Mouse (Mus musculus) cerebellum, adult 8-10 months (tissue): ENCODE measurements around the gene Ppil4.
"Not testable (repeated sequence)": the region's sequence is repeated elsewhere in the genome, so short reads cannot be mapped to it uniquely, and the experiment has no call there.

Experiments used
- DNase-seq: peaks from one replicate; pipeline ENCODE4 v3.0.0; 2022

Ppil4 gene

GRCm38 (mm10) chr10:7792751-7793385, at the start of gene Ppil4, which contains the start of gene Ginm1:
Gene Ppil4 (plus strand): TSS chr10:7792891.
Gene Ginm1 (minus strand): TSS chr10:7792824.
- DNase-seq, result peak; percentile 87

GRCm38 (mm10) chr10:7745528-7745927, 47.2 kb upstream of the Ppil4 start:
- DNase-seq, result not testable (repeated sequence)

GRCm38 (mm10) chr10:7748752-7749151, 43.9 kb upstream of the Ppil4 start:
- DNase-seq, result no peak

- no peak for DNase-seq
Measured at GRCm38 (mm10) chr10:7757544-7757943, 35.1 kb upstream of the Ppil4 start.

DNA sequence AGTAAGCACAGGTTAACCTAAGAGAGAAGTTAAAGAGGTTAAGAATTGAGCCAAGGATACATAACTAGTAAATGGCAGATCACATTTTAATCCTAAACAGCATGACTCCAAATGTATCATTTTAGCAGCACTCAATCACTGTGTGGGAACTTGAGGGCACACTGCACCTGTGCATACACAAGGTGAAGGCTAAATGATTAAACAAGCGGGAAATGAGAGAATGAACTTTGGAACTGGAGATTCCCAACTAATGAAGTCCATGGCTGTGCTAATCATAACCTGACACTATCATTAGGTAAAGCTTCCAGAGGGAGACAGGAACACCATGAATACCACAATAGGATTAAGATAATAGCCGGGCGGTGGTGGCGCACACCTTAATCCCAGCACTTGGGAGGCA, 20.3 kb upstream of the Ppil4 start:
- DNase-seq, result no peak

GRCm38 (mm10) chr10:7772769-7773168, 19.9 kb upstream of the Ppil4 start:
- DNase-seq, result no peak

GRCm38 (mm10) chr10:7775421-7775820, 17.3 kb upstream of the Ppil4 start:
- no peak for DNase-seq

DNA sequence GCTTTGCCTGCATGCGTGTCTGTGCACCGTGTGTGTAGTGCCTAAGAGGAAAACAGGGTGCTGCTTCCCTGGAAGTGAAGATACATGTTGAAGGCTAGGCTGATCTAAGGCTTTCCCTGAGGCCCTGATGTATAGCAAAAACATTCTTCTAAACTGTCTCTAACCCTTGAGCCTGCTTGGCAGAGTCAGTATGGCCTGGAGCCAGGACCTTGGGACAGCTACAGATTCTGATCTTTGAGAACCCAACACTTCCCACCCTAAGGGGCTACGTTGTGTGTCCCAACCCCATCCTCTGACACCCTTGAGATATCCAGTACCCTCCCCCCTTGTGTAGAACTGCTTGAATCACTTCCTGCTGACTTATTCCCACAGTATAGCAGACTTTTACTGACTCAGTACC, 14.3 kb upstream of the Ppil4 start:
- no peak for DNase-seq

DNA sequence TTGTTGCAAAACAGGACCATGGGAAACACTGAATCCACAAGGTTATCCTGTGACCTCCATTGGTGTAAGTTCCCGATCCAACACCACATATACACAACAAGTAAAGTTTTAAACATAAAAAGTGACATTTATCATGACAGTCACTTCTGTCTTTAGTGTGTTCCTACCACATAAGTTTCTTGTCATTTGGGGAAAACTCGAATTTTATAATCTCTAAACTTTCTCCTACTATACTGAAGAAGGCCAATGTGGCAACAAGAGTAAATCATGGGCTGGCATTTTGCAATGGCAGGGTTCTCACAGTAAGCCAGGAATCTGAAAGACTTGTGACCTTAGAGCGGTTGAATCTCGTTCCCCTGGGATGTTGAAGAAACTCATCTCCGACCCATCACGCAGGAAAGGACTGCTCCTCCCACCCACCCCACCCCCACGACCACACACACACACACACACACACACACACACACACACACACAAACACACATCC, 12.9 kb upstream of the Ppil4 start:
- DNase-seq, result no peak

DNA sequence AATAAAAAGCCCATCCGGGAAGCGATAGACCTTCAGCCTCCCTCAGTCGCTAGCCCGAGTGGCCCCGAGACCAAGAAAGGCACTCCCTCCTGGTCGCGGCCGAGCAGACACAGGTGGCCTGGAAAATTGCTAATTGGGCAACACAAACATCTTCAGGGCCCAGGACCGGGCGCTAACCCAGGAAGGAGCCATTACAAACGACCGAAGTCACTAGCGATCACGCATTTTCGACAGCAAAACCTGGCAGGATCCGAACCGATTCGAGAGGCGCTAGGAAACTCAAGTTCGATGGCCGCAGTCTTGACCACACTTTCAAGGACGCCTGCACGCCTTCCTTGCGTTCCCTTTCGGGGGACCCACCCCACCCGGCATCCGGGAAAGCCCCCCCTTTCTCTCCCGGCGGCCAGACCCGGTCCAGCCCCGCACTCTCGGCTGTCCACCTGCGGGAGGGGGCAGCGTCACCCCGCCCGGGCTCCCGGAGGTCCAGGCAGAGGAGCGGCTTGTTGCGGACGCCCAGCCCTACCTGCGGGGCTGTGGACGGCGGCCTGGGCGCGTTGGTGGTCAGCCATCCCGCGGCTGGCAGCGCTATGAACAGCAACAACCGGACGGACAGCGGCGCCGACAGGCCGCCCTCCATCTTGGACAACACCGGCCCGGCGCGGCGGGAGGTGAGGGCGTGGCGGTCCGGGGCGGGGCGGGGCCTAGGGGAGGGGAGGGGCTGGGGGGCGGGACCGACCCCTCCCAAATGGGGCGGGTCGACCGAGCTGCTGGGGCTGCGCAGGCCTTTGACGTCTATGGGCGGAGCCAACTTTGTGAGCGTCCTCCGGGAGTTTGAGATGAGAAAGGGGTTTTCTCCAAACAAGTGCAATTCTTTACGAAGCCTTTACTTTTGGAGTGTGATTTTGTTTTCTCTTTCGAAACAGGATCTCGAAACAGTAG, 12.2 kb upstream of the Ppil4 start:
- DNase-seq, result peak; percentile 85

GRCm38 (mm10) chr10:7781214-7781613, 11.5 kb upstream of the Ppil4 start:
- no peak for DNase-seq

GRCm38 (mm10) chr10:7787319-7787718, 5.4 kb upstream of the Ppil4 start:
- DNase-seq, result no peak

GRCm38 (mm10) chr10:7792254-7792750, 389 bp upstream of the Ppil4 start:
- DNase-seq, result no peak

GRCm38 (mm10) chr10:7801258-7801657, 8.6 kb downstream of the Ppil4 start:
- no peak for DNase-seq

DNA sequence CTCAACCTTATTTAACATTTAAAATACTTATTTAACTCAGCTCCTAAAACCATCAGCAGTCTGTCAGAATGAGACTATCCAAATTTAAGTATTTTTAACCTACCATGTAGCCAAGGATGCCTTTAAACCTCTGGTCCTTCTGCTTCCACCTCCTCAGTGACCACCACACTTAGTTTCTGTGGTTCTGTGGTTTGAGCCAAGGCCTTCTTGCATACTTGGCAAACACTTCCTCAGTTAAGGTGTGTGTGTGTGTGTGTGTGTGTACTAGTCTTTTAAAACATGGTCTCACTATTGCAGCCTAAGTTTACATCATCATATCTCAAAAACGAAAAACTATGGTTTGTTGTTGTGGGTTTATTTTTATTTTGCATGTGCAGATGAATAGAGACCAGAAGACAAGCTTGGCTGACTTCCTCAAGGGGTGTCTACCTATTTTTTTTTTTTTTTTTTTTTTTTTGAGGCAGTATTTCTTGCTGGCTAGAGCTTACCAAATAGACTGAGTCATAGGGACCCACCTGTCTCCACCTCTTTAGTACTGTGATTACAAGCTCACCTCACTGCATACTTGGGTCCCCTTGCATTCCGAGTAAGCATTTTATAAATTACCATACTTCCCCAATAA, 9.9 kb downstream of the Ppil4 start:
- no peak for DNase-seq

DNA sequence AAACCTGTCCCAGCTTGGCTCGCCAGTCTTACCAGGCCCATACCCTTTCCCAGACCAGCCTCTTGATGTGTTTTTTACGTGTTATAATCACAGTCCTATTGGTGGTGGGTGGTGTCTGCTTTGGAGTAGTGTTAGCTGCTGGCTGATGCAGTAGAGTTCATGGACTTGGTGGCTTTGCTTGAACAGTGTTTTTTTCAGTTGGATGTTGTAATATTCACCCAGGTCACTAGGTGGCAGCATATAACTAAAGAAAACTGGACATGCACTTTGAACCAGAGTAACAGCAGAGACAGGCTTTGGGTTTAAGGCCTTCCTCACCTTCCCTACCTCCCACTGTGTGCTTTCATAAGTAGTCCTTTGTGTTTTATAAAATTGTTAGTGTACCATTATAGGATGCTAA, 17.2 kb downstream of the Ppil4 start:
- peak; percentile 55 for DNase-seq

GRCm38 (mm10) chr10:7816476-7816875, 23.8 kb downstream of the Ppil4 start:
- DNase-seq, result no peak

GRCm38 (mm10) chr10:7818676-7819075, 26.0 kb downstream of the Ppil4 start:
- DNase-seq, result no peak

- no peak for DNase-seq
Measured at GRCm38 (mm10) chr10:7819156-7819555, 26.5 kb downstream of the Ppil4 start.

- DNase-seq, result no peak
Measured at GRCm38 (mm10) chr10:7819603-7820002, 26.9 kb downstream of the Ppil4 start.

GRCm38 (mm10) chr10:7820171-7820570, 27.5 kb downstream of the Ppil4 start:
- DNase-seq, result no peak

GRCm38 (mm10) chr10:7821981-7822380, 29.3 kb downstream of the Ppil4 start:
- DNase-seq, result no peak

GRCm38 (mm10) chr10:7824663-7825280, 32.1 kb downstream of the Ppil4 start:
- DNase-seq, result no peak
